Mouse (Mus musculus): ENCODE measurements around the gene Tbx15. TPM values are rescaled to one million over a fixed set of nuclear protein-coding genes. Genes with fewer than 3 reads are reported as not detected.
"Not testable (repeated sequence)": the region's sequence is repeated elsewhere in the genome, so short reads cannot be mapped to it uniquely, and the experiment has no call there.

The Tbx15 gene
- polyA plus RNA-seq, 1 experiment from 2014 or later: 0.33 TPM

DNA sequence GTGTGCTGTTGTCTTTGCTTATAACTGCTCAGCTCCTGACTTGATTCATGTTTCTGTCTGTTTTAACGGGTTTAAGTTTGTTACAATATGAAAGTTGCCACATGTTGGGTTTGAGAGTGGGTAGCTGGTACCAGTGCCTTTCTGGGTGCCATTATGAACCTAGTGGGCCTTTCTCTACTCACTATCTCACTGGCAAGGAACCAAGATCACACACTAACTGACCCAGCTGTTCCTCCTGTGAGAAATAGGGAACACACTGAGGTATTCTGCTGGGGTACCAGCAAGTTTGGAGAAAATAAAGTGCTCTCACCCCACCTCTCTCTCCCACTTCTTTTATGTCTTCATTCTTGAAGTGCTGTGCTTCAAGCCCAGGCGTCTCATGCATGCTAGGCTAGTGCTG lies 50.7 kb downstream of the Tbx15 start:
- Histone ChIP-seq H3K27ac (no peak overlapping the region), H3K36me3 (no peaks in the 10 kb centered on the region), H3K4me2 (no peak overlapping the region), H3K4me3 (replicated peaks) (no peak overlapping the region), H3K4me1 (no peaks in the 10 kb centered on the region), H3K27me3 (replicated peaks) (no peaks in the 10 kb centered on the region), H3K9me3 (no peaks in the 10 kb centered on the region), H3K9ac (no peak overlapping the region)
- no peak for ATAC-seq (ENCODE audit: insufficient read depth, low FRiP score, low read depth)
- 86% methylated on average over 2 of the region's 2 CpGs for WGBS

GRCm38 (mm10) chr3:99291386-99291785 lies 51.2 kb downstream of the Tbx15 start:
- ATAC-seq (ENCODE audit: insufficient read depth, low FRiP score, low read depth): no peak
- Histone ChIP-seq H3K4me3 (replicated peaks) (no peak overlapping the region), H3K9ac (no peak overlapping the region), H3K9me3 (no peaks in the 10 kb centered on the region), H3K27ac (no peak overlapping the region), H3K4me2 (no peak overlapping the region), H3K4me1 (no peaks in the 10 kb centered on the region), H3K27me3 (replicated peaks) (no peaks in the 10 kb centered on the region), H3K36me3 (no peaks in the 10 kb centered on the region)

- H3K4me2 ChIP-seq: no peak overlapping the region
- H3K27me3 ChIP-seq (replicated peaks): no peaks in the 10 kb centered on the region
- WGBS: 82% methylated on average over 3 of the region's 3 CpGs
- no peaks in the 10 kb centered on the region for H3K36me3 ChIP-seq
- H3K27ac ChIP-seq: no peak overlapping the region
- no peak overlapping the region for H3K4me3 ChIP-seq (replicated peaks)
- no peaks in the 10 kb centered on the region for H3K9me3 ChIP-seq
- no peak overlapping the region for H3K9ac ChIP-seq
- no peaks in the 10 kb centered on the region for H3K4me1 ChIP-seq
- no peak for ATAC-seq (ENCODE audit: insufficient read depth, low FRiP score, low read depth)
These were observed 52.4 kb downstream of the Tbx15 start for GRCm38 (mm10) chr3:99292531-99292931.

- not testable (repeated sequence) for H3K27me3 ChIP-seq (replicated peaks)
These were observed 54.0 kb downstream of the Tbx15 start for GRCm38 (mm10) chr3:99294209-99294608.

DNA sequence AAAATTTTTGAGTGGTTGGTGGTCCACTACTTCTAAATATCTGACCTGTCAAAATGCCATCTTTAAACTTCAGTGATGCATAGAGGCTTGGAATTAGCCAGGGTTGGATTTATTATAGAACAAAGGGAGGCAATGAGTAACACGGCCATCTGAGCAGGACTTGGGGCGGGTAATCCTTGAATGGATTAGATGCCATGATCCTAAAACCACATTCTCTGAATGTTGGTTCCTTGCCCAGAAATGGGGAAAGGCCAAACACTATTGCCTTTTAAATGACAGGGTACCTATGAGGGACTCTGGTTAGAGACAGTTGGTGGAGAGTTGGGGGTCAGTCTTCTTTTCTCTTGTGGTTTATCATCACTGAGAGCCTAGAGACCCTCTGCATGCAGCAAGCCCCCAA lies 55.1 kb downstream of the Tbx15 start:
- H3K9ac ChIP-seq: no peak overlapping the region
- no peaks in the 10 kb centered on the region for H3K4me1 ChIP-seq
- H3K36me3 ChIP-seq: no peaks in the 10 kb centered on the region
- no peak overlapping the region for H3K4me3 ChIP-seq (replicated peaks)
- WGBS: 70% methylated on average over 2 of the region's 2 CpGs
- no peak overlapping the region for H3K27ac ChIP-seq
- no peaks in the 10 kb centered on the region for H3K9me3 ChIP-seq
- H3K4me2 ChIP-seq: no peak overlapping the region
- no peak for ATAC-seq (ENCODE audit: insufficient read depth, low FRiP score, low read depth)
- H3K27me3 ChIP-seq (replicated peaks): no peaks in the 10 kb centered on the region

More at GRCm38 (mm10) chr3:99294209-99294608, 54.0 kb downstream of the Tbx15 start:
- H3K36me3 ChIP-seq; H3K4me3 ChIP-seq (replicated peaks); H3K4me1 ChIP-seq; H3K27ac ChIP-seq; H3K4me2 ChIP-seq; H3K9me3 ChIP-seq; ATAC-seq (ENCODE audit: insufficient read depth, low FRiP score, low read depth); H3K9ac ChIP-seq: not testable (repeated sequence)
- WGBS: 48% methylated on average over 1 of the region's 1 CpGs

DNA sequence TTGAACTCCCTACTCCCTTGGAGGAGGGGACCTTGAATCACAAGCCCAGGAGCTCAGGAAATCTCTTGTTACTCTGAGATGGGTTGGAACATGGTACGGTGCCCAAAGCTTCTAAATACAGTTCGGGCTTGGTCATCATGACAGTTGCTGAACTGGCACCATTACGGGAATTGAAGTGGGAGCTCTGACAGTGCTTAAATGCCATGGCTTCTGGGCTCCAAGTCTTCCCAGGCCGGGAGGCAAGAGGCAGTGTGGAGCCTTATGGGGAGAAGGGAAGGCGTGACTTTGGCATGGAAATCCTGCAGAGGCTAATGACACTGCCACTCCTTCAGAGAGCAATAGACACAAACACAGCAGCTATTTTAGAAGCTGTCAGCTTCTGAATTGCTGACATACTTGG lies 56.0 kb downstream of the Tbx15 start:
- Histone ChIP-seq H3K27me3 (replicated peaks) (no peaks in the 10 kb centered on the region), H3K9ac (no peak overlapping the region), H3K4me1 (no peaks in the 10 kb centered on the region), H3K4me2 (no peak overlapping the region), H3K27ac (no peak overlapping the region), H3K36me3 (no peaks in the 10 kb centered on the region), H3K4me3 (replicated peaks) (no peak overlapping the region), H3K9me3 (no peaks in the 10 kb centered on the region)
- ATAC-seq (ENCODE audit: insufficient read depth, low FRiP score, low read depth): no peak
- WGBS: 78% methylated on average over 5 of the region's 5 CpGs

DNA sequence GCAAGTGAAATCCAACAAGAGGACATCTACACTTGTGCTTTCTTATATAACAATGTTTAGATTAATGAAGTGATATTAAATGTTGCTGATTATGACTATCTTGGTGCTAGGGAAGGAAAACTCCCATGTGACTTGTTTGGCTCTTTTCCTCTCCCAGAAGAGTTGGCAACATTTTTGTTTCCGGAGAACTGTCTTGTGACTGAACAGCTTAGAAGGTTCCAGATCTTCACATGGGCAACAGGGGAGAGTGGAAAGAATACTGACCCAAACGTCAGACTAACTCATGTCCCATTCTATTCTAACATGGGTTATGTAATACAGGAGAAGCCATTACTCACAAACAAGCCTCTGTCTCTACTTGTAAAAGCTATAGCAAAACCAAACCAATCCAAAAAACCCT lies 60.7 kb downstream of the Tbx15 start:
- 77% methylated on average over 2 of the region's 2 CpGs for WGBS
- no peak overlapping the region for H3K4me3 ChIP-seq (replicated peaks)

GRCm38 (mm10) chr3:99310877-99311276 lies 70.7 kb downstream of the Tbx15 start:
- Histone ChIP-seq H3K9ac (no peak overlapping the region), H3K27ac (no peak overlapping the region), H3K9me3 (no peaks in the 10 kb centered on the region), H3K4me2 (no peak overlapping the region), H3K4me3 (replicated peaks) (no peak overlapping the region), H3K27me3 (replicated peaks) (no peaks in the 10 kb centered on the region), H3K36me3 (no peaks in the 10 kb centered on the region), H3K4me1 (no peaks in the 10 kb centered on the region)
- no peak for ATAC-seq (ENCODE audit: insufficient read depth, low FRiP score, low read depth)
- WGBS: 40% methylated on average over 2 of the region's 2 CpGs

More for the DNA sequence above, 60.7 kb downstream of the Tbx15 start:
- Histone ChIP-seq H3K27ac (no peak overlapping the region), H3K27me3 (replicated peaks) (no peaks in the 10 kb centered on the region), H3K4me1 (no peaks in the 10 kb centered on the region), H3K4me2 (no peak overlapping the region), H3K36me3 (no peaks in the 10 kb centered on the region), H3K9ac (no peak overlapping the region), H3K9me3 (no peaks in the 10 kb centered on the region)
- no peak for ATAC-seq (ENCODE audit: insufficient read depth, low FRiP score, low read depth)

GRCm38 (mm10) chr3:99311943-99312635 lies 71.9 kb downstream of the Tbx15 start:
- H3K9me3 ChIP-seq: no peaks in the 10 kb centered on the region
- no peaks in the 10 kb centered on the region for H3K4me1 ChIP-seq
- WGBS: 67% methylated on average over 7 of the region's 7 CpGs
- no peak overlapping the region for H3K9ac ChIP-seq
- no peak overlapping the region for H3K27ac ChIP-seq
- H3K36me3 ChIP-seq: no peaks in the 10 kb centered on the region
- H3K27me3 ChIP-seq (replicated peaks): no peaks in the 10 kb centered on the region
- no peak overlapping the region for H3K4me3 ChIP-seq (replicated peaks)
- no peak for ATAC-seq (ENCODE audit: insufficient read depth, low FRiP score, low read depth)
- no peak overlapping the region for H3K4me2 ChIP-seq

- 77% methylated on average over 2 of the region's 2 CpGs for WGBS
- Histone ChIP-seq H3K4me1 (no peaks in the 10 kb centered on the region), H3K36me3 (no peaks in the 10 kb centered on the region)
These were observed 82.2 kb downstream of the Tbx15 start for GRCm38 (mm10) chr3:99322345-99322744.

GRCm38 (mm10) chr3:99329316-99329715 lies 89.1 kb downstream of the Tbx15 start:
- H3K4me2 ChIP-seq: no peak overlapping the region
- ATAC-seq (ENCODE audit: insufficient read depth, low FRiP score, low read depth): no peak
- no peaks in the 10 kb centered on the region for H3K27me3 ChIP-seq (replicated peaks)
- no peak overlapping the region for H3K4me3 ChIP-seq (replicated peaks)
- no peaks in the 10 kb centered on the region for H3K36me3 ChIP-seq
- no peaks in the 10 kb centered on the region for H3K9me3 ChIP-seq
- H3K9ac ChIP-seq: no peak overlapping the region
- H3K4me1 ChIP-seq: no peaks in the 10 kb centered on the region
- 83% methylated on average over 5 of the region's 5 CpGs for WGBS
- no peak overlapping the region for H3K27ac ChIP-seq

More at GRCm38 (mm10) chr3:99322345-99322744, 82.2 kb downstream of the Tbx15 start:
- Histone ChIP-seq H3K27ac (no peak overlapping the region), H3K9ac (no peak overlapping the region), H3K27me3 (replicated peaks) (no peaks in the 10 kb centered on the region), H3K9me3 (no peaks in the 10 kb centered on the region), H3K4me2 (no peak overlapping the region), H3K4me3 (replicated peaks) (no peak overlapping the region)
- ATAC-seq (ENCODE audit: insufficient read depth, low FRiP score, low read depth): no peak

GRCm38 (mm10) chr3:99331086-99331485 lies 90.9 kb downstream of the Tbx15 start:
- no peaks in the 10 kb centered on the region for H3K36me3 ChIP-seq
- no peak for ATAC-seq (ENCODE audit: insufficient read depth, low FRiP score, low read depth)
- H3K4me1 ChIP-seq: no peaks in the 10 kb centered on the region
- no peak overlapping the region for H3K9ac ChIP-seq
- WGBS: 81% methylated on average over 8 of the region's 8 CpGs
- H3K27ac ChIP-seq: no peak overlapping the region
- H3K4me2 ChIP-seq: no peak overlapping the region
- H3K27me3 ChIP-seq (replicated peaks): no peaks in the 10 kb centered on the region
- H3K9me3 ChIP-seq: no peaks in the 10 kb centered on the region
- no peak overlapping the region for H3K4me3 ChIP-seq (replicated peaks)

DNA sequence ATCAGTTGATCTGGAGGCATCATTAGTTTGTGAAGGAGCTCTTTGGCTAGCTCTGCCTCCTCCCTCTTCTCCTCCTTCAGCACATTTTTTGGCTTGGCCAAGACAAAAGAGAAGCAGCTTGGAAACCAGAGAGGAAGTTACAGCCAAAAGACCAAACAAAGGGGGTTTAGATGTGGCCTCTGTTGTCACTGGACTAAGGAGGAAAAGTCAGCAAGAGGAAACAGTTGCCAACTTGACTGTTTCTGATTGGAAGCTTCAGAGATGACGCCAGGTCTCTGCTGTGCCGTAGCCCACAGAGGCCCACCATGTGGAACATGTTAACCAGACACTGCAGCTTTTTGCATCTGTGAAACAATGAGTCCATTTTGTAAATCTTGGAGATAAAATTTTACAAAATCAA lies 96.7 kb downstream of the Tbx15 start:
- H3K27me3 ChIP-seq (replicated peaks): no peaks in the 10 kb centered on the region
- no peaks in the 10 kb centered on the region for H3K9me3 ChIP-seq
- no peak overlapping the region for H3K4me2 ChIP-seq
- no peak overlapping the region for H3K4me3 ChIP-seq (replicated peaks)
- no peak for ATAC-seq (ENCODE audit: insufficient read depth, low FRiP score, low read depth)
- no peaks in the 10 kb centered on the region for H3K4me1 ChIP-seq
- WGBS: 77% methylated on average over 2 of the region's 2 CpGs
- no peak overlapping the region for H3K27ac ChIP-seq
- H3K36me3 ChIP-seq: no peaks in the 10 kb centered on the region
- no peak overlapping the region for H3K9ac ChIP-seq

All from stomach, embryonic 15.5 days (tissue).